Mouse (Mus musculus) cerebellum, adult 18-20 months (tissue): ENCODE measurements around the gene Rpl15.
"Not testable (repeated sequence)": the region's sequence is repeated elsewhere in the genome, so short reads cannot be mapped to it uniquely, and the experiment has no call there.

ENCODE experiments used
- DNase-seq, 2 experiments: peaks; one replicate each; pipeline ENCODE4 v3.0.0; 2021

Rpl15 gene

DNA sequence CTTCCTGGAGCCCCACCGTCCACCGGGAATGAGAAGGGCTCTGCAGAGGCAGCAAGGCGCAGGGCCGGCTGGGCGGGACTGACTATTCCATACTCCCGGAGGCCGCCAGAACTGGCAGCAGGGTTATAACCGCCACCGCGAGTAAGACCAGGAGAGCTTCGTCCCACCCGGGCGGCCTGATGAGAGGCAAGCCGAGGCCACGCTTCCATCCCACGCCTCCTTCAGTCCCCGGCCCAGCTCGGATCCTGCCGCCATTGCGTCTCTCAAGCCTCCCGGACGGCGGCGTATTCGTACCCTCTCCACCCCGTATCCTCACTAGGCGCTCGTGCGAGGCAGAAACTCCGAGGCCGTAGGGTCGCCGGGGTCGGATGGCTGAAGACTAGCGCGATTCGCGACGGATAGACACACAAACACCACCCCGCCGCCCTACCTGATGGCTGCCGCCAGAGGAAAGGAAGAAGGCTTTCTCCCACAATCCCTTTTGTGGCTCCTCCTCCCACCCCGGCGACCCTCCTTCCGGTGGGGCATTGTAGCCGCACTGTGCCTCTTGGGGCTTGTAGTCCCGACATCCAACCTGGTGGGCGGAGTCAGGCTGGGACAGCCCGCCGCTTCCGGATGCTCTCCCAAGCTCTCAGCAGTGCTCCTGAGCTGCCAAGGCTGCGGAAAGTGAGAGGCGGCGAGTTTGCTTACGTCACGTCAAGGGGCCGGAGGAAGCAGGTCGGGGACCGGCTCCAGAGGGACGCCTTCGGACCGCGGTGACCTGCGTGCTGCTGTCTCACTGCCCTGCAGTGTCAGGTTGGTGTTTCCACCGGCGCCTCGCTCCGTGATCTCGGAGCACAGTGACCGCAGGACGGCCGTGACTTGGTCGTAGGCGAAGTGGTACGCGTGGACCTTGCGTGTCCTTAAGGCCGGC is at the start of gene Rpl15, which contains the start of gene Nkiras1:
Rpl15 (minus strand) TSS at position 863 of the 913 bp plus-strand sequence.
Nkiras1 (plus strand) TSS at position 608 of the 913 bp plus-strand sequence.
- DNase-seq: peak; percentile 98 to 100

DNA sequence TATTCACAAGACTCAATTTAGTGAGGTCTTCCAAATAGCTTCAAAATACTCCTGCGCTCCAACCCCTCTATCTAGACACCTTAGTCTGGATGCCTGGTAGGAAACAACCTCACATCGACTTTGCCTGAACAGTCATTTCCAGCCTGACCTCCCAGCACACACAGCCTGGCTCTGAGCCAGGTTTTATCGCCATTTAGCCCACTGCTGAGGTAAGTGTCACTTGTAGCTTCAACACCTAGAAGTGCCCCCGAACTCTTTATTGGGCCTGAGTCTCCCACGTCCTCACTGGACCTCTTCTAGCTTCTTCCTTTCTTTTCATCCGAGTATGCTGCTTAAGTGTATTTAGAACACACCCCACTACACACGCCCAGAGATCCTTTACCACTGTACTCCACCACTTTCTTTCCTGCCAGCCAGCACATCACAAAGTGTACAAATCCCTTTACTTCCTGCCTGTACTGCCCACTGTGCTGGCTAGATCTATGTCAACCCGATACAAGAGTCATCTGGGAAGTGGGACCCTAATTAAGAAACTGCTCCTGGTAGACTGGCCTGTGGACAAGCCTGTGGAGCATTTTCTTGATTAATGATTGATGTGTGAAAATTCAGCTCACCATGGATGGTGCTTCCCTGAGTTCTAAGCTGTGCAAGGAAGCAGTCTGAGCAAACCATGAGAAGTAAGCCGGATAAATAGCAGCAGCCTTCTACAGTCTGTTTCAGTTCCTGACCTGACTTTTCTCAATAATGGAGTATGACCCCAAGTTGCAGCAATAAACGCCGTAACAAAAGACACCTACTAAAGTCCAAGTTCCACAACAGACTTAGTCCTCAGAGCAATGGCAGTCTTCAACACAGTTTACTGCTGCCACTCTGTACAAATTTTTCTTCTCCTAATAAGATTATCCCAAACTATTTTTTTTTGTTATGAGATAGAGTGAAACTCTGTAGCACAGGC is 46.5 kb upstream of the Rpl15 start:
- DNase-seq: no peak

DNA sequence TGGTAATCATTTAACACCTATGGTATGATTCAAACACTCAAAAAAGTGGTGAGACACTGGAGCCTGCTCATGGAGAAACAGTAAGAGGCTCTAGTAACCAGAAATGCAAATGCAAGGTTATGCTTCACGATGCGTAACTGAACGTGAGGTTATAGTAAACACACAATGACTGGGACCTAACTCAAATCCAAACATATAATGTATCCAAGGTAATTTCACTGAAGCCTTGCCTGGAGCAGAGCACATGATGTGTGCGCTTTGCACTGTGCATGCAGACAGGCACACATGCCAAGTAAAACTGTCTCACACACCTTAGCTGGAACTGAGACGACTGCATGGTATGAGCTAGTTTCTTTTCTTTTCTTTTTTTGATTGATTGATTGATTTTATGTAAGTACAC is 33.0 kb upstream of the Rpl15 start:
- DNase-seq: no peak

DNA sequence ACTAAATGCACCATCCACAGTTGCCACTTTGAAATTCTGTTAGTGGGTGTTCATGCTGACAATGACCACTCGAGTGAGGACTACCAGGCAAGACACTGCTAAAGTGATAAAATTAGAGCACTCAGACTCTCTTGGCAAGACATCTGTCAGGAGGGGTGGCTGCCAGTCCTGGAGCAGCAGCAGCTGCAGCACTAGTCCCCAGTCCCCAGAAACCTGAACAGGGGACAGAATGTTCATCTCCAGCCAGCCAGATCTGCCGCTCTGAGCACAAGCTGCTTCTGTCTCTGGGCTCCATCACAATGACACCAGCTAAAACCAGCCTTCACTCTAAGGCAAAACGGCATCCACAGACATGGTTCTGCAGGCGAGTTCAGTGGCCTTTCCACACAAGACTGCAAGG is 32.1 kb upstream of the Rpl15 start:
- peak; percentile 34 to 35 for DNase-seq

DNA sequence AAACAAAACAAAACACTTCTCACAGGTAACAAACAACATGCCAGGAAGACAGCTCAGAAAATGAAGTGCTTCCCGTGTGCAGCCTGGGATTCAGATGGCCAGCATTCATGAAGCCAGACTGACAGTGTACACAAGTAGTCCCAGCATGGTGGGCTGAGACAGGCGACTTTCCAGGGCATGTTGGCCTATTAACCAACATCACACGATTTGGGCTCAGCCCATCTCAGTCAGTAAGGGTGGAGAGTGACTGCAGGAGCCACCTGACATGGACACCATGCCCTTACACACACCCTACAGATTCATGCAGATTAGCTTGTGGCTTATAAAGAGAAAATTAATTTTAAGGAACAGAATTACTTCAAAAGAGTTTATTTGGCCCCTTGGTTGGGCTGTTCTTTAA is 31.6 kb upstream of the Rpl15 start:
- no peak for DNase-seq

DNA sequence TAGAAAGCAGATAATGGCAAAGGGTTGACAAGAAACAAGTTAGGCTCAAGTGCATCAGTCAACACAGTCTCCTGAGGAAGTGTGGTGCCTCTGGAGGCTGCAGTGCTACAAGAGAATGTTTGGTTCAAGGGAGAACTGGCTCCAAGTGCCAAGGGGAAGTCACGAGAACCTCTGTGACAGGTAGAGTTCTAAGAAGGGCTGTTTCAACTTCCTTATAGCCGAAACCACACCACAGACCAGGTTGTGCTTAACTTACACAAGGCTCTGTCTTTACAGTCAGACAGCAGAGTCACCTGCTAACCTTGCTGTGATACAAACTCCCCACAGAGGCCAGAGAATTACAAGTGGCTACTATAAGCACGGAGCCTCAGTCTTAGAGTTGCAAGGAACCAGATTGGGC is 30.4 kb upstream of the Rpl15 start:
- DNase-seq: no peak

DNA sequence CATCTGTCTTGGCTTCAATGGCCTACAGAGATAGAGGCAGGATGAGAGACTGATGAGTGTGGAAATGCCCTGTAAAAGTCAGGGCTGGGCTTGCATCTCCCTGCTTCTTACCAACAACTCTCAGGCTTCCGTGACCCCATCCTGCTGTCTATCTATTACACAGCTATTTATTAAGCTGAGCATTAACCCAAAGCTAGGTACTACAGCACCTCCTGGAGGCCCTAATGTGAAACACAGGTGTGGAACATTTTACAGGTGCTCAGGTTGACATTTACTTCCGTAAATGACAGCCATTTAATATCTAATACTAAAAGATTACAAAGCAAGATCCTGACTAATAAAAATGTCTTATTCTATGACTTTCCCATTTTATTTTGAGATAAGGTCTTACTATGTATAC is 29.5 kb upstream of the Rpl15 start:
- DNase-seq: no peak

DNA sequence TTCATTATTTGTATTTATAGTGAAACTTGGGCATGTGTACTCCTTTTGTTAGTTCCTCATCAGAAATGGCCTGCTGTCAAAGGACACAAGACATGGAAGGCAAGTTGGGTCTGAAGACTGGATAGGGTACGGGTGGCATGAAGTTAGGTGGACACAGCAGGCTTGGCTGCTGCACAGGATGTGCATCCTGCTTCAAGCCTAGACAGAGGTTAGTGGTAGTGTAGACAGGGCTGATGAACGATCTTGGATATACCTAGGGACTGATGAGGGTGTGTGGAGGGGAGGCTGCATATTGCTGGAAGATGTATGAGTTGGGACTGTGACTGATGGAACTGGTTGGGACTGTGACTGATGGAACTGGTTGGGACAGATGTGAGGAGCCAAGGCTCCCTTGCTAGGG is 27.7 kb upstream of the Rpl15 start:
- no peak for DNase-seq

DNA sequence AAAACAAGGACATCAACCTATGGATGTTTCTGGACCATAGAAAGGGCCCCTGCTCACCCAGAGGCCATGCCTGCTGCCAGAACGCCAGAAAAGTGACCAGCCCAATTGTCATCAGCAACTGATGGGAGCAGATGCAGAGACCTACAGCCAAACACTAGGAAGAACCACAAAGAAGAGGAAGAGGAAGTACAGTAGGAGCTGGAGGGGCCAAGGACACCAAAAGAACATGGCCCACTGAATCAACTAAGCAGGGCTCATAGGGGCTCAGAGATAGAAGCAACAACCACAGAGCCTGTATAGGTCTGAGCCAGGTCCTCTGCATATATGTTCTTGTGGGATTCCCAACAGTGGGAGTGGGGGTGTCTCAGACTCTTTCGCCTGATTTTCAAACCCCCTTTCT is 26.2 kb upstream of the Rpl15 start:
- DNase-seq: no peak

DNA sequence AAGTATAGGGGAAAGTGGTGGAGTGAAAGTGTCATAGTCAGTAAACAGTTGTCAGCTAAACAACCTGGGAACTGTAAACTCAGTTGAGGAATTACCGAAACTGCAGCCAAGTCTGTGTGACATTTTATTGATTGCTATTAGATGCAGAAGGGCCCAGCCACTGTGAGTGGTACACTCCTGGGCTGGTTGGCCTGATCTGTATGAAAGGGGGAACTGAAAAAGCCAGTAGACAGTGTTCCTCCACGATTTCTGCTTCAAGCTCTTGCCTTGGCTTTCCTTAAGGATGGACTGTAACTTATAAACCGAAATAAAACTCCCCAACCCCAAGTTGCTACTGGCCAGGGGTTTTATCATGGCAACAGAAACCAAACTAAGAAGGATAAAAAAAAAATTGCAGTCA is 21.4 kb upstream of the Rpl15 start:
- DNase-seq: no peak

DNA sequence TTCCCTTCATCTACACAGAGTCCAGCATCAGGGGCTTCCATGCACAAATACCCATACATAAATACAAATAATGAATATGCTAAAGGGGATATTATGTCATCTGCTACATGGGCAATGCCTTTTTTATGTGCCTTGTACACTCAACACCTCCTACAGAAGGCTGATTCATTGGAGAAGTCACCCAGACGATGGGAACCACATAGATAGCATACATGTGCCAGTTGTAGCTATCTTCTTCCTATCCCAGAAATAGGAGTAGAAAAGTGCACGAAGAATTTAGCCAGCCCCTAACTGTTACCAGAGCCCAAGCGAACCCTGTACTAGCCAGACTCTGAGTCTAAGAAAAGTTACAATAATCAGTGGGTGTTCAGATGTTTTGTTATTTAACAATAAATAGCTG is 20.9 kb upstream of the Rpl15 start:
- no peak for DNase-seq

DNA sequence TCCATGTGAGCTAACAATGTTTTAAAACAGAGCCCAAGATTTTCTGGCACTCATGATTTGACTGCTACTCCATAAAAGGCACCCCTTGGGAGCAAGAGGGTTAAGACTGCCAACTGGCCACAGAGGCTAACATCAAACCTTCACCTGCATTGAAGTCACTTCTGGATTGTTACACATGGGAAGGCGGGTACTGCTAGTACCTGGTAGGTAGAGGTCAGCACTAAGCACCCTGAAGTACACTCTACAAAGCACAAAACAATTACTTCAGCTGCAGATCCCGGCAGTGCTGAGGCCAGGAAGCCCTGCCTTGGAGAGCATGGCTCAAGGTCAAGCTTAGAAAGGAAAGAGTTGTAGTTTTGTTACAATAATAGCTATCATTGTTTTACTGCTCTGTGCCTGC is 16.2 kb upstream of the Rpl15 start:
- no peak for DNase-seq

DNA sequence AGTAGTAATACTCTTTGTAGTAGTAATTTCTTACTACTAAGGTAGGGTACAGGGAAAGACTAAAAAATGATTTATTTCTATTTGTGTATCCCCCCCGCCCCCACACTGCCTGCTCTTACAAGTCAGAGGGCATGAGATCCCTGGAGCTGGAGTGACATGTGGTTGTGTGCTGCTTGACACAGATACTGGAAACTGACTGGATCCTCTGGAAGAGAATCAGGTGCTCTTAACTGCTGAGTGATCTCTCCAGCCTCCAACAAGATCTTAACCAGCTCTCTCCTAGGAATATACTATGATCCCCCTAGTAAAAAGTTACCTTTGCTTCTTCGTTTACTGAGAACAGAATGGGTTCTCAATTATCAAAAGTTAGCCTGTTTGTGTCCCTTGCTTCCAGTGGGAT is 15.2 kb upstream of the Rpl15 start:
- no peak for DNase-seq

DNA sequence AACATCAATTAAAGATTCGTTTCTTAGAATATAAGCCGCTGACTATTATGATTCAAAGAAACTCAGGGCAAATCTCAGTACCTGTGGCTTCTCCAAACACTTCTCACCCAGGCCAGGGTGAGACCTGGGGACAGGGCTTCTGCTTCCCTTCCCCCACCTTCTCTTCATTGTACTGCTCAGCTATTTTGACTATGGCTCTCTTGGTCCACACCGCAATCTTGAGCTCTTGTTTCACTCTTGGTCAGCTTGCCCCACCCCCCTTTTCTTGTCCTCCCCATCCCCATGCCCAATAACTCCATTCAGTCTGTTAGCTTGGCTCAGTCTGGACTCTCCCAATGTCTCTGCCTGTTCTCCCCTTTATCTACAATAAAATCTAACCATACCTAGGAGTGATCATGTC is 14.3 kb upstream of the Rpl15 start:
- no peak for DNase-seq

DNA sequence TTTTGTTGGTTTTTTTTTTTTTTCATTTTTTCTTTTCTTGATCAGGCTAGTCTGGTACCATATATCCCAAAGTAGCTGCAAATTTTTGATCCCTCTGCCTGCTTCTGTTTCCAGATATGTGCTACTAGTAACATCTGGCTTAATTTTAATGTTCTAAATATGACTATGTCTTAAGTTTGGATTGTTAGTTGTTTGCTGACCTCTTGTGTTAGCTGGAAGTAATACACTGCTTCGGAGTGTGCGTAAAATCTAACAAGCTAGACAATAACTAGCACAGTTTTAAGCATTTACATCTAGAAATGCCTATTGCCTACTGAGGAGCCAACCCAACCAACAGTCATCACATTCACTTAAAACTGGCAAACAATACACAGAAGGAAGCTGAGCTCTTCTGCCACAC is 13.4 kb upstream of the Rpl15 start:
- DNase-seq: no peak

DNA sequence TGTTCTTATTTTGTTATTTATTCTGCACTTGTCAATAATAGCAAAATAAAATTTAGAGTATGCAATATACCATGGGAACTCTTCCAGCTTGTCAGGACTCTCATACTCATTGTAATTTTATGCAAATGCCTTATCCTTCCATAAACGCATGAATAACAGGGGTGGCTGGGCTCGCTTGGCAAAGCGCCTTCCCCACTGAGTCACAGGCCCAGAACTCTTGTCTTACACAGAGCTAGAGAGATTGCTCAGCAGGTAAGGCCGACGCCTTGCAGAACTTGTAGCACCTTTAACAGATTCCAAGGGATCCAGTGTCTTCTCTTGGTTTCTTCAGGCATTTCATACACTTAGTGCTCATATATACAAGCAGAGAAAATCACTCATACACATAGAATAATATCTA is 9.2 kb upstream of the Rpl15 start:
- no peak for DNase-seq

DNA sequence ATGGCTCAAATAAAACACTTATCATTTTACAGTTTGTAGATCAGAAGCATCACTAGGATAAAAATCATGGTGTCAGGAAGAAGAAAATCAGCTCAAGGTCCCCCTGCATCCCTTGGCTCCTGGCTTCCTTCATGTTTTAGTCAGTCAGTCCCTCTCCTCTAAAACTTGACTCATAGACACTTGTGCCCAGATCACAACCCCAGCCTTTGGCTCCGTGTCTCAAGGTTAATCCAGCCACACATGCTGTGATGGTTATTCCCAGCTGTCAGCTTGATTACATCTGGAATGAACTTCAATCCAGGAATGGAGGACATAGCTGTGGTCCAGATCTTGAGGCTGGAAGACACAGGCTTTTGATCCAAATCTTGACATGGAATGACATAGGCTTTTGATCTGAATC is 3.3 kb upstream of the Rpl15 start:
- DNase-seq: no peak

DNA sequence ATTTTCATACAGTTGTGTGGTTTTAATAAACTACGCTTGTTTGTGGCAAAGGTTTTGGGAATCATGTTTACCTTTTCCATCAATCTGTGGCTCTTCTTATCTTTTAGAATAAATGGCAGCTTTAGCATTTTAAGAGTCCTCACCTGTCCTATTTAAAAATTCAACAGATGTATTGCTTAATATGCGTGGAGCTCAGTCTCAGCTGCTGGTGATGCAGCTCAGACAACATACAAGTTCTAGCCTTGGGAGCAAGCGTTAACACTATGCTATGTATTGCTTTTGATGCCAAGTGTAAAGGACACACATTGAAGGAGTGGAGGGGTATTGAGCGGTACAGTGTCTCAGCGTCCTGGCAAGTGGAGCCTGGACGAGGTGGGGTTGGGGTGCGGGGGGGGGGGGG is 475 bp upstream of the Rpl15 start:
- DNase-seq: peak; percentile 11 to 20

DNA sequence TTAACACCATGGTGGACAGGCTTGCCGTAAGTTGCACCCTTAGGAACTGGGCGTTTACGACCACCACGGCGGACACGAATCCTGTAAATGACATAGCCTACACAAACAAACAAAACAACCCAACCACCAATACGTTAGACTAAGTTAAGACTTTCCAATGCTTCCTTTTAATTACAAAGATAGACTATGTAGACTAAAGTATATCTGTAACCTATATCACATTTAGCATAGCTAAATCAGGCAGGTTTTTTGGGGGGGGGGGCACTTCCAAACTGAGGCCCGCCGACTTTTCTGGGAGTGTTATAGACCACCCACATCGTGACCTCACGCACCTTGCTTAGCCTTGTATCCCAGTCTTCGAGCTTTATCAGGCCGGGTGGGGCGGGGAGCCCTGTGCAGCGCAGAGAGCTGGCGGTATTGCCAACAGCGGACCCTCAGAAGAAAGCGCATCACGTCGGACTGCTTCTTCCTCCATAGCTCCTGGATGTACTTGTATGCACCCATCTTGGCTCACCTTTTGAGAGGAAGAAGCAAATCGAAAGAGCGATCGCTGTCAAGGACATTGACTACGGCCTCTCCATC is 1.2 kb downstream of the Rpl15 start:
- DNase-seq: not testable (repeated sequence)

DNA sequence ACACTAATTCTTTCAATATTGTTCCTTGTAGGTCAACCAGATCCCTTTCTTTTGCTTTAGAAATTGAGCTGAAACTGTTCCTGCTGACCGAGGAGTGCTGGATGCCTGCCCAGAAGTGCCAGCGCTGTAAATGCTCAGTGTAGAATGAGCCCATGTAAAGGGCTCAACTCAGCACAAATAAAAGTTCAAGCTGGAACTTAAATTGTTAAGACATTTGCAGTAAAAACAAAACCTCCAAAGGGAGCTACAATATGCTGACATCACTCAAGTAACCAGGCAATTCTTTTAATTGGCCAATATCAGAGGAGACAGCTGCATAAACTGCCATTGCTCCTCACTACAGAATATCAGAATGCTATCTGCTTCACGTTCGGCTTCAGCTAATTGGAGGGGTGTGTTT is 7.8 kb downstream of the Rpl15 start:
- DNase-seq: peak; percentile 36 to 52

DNA sequence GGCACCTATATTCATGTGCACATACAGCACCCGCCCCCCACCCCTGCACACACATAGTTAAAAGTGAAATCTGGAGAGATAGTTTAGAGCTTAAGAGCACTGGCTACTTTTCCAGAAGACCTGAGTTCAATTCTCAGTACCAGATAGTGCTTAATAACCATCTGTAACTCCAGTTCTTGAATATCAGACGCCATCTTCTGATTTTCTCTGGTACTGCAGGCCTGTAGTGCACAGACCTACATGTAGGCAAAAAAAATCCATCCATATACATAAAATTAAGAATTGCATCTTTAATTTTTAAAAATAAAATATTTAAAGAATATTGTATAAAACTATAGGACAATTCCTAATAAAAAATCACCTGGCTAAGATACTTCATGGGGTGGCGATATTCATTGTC is 10.0 kb downstream of the Rpl15 start:
- no peak for DNase-seq

DNA sequence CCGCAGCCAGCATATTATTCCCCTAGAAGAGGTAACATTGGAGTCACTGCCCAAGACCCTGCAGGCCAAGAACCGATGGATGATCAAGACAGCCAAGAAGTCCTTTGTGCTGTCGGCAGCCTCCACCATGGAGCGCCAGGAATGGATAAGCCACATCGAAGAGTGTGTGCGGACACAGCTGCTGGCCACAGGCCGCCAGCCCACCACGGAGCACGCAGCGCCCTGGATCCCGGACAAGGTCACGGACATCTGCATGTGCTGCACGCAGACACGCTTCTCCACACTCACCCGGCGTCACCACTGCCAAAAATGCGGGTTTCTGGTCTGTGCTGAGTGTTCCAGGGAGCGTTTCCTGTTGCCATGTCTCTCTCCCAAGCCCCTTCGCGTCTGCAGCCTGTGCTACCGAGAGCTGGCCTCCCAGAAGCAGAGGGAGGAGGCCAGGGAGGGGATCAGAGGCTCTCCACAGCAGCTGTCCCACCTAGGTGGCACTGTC is 28.5 kb downstream of the Rpl15 start:
- DNase-seq: no peak

DNA sequence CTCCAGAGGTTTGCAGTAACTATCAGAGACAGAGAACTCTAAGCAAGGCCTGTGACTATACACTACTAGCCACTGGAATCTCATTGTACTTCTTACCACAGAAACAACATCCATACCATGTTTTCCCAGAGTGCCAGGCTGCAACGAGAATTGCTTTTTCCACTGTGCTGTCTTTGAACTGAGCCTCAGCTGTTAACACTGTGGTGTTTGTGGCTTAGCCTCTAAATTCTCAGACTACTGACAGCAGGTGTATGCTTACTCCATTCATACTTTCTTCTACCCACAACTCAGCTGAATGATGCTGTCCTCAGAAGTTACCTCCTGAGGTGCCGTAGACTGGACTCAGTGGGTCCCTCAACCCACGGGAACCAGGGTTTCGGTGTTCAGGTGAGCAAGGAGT is 29.4 kb downstream of the Rpl15 start:
- no peak for DNase-seq
